Mouse (Mus musculus) monocyte, adult 2 months (primary cell): ENCODE measurements at regions not wholly inside any gene's neighbourhood (a gene's known extent, or its start where the extent isn't known, plus 50 kb on each side); places are given as distances from the start of the nearest gene placed in this dataset.

ENCODE experiments used
- DNase-seq, 2 experiments: peaks; one replicate each; pipeline ENCODE4 v3.0.0; 2022; ENCODE audit warnings: low spot score in 2 of 2, low read depth in 1 of 2

DNA sequence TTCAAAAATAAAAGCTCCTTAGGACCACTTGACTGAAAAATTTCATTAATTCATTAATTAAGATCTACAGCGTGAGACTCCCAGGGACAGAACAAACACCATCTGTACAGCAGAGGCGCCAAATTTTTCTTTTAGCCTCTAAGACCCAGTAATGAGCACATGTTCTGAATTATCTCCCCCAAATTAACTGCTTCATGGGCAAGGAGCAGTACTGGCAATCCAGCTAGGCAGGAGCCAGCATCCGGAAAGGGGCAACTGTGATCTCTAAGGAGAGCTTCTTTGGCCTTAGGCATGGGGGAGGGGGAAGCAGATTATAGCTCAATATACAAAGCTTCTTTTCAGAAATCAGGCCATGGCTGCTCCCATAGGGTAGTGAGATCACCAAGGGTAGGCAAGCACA is 278.2 kb upstream of the Castor2 start:
- DNase-seq, result no peak

- no peak for DNase-seq
Observed at GRCm38 (mm10) chr5:133815462-133815861, 284.0 kb upstream of the Castor2 start.

GRCm38 (mm10) chr5:133814436-133814835 is 285.1 kb upstream of the Castor2 start:
- DNase-seq, result no peak

DNA sequence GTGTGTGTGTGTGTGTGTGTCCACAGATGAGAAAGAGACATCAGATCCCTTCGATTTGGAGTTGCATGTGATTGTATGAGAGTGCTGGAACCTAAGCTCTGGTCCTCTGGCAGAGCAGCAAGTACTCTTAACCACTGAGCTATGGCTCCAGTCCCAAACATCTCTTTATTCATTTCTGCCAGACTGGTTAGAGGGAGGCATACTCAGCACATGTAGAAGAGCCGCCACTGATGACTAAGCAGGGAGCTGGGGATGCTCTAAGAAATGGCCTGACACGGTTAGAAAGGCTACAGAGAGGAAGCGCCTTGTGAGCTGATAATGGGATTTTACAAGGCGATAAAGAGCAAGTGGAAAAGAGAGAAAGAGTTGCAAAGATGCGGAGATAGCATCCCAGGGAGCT is 287.3 kb upstream of the Castor2 start:
- DNase-seq, result no peak

- DNase-seq, result no peak
Observed at GRCm38 (mm10) chr5:133806891-133807290, 292.6 kb upstream of the Castor2 start.

DNA sequence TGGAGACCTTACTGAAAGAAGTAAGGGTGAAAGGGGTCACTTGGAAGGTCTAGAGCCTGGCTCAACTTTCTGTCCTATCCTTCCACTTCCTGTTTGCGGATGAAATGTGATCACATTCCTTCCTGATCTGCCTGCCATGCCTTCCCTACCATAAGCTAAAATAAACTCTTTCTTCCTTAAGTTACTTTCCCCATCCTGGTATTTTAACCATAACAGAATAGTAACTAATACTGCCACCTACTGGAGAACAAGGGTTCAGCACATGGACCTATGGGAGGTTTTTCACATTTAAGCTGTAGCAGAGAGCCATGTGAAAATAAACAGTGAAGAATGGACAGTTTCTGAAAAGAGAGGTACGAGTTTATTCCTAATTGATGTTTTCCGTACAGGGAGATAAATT is 297.5 kb upstream of the Castor2 start:
- no peak for DNase-seq

DNA sequence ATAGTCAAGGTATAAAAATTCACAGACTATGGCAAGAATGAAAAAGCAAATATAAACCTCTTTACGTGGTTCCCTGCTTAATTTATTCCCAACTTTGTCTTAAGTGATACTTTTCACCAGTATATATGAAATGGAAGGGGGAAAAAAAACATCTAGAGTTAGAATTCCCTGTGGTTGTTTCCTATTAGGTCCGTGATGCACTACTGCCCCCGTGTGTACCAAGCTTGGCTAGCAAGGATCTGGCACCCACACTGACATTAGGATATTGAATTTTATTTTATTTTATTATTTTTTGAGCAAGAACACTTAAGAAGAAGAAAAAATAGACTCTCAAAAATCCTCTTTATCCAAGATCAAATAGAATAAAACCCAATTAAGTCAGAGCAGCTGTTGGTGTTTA is 303.9 kb upstream of the Castor2 start:
- DNase-seq, result no peak

GRCm38 (mm10) chr5:133790726-133791125 is 308.8 kb upstream of the Castor2 start:
- no peak for DNase-seq

GRCm38 (mm10) chr5:133788006-133788405 is 311.5 kb upstream of the Castor2 start:
- DNase-seq, result no peak

DNA sequence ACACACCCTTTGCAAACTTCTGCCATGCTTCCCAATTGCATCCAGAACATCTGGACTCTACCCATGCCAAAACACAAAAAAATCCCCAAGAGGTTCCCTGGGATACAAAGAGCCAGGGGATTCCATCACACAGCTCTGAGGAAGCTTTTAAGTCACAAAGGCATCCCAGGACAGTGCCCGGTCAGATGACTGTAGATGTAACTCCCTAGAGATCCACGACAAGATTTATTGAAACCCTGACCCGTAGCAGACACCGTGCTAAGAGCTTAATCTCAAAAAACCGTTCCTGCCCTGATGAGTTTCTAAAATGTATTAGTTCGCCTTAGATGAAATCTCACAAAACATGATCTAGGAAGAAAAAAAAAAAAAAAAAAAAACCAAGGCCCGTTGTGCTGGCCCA is 312.0 kb upstream of the Castor2 start:
- DNase-seq, result no peak

DNA sequence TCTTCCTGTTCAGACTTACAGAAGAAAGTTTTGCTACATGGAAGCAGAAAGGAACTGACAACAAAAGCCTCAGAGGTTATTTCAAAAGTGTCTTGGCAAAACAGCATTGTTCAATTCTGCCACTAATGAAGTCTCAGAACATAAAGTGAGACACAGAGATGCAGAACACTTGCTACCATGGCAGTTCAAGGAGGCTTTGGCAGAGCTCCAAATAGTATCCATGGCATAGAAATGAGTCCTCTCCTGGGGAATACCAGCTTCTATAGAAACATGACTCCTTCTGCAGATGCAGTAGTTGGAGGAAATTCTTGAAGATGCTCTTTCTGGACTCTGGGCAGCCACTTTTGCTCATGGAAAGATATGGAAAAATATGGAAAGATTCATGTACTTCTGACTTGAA is 322.9 kb upstream of the Castor2 start:
- DNase-seq, result no peak

DNA sequence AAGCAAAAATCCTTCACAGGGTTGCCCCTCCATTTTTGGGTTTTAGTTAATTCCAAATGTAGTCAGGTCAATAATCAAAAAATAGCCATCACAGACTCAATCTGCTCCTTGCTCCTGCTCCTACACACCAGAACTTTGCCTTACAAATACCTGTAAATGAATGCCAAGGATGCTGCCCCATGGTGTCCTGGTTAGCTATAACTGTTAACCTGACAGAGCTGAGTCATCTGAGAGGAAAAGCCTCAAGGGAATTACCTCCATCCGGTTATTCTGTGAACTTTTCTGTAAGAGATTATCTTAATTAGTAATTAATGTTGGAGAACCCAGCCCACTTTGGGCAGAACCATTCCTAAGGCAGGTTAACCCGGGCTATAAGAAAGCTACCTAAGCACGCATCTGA is 325.4 kb upstream of the Castor2 start:
- no peak for DNase-seq

DNA sequence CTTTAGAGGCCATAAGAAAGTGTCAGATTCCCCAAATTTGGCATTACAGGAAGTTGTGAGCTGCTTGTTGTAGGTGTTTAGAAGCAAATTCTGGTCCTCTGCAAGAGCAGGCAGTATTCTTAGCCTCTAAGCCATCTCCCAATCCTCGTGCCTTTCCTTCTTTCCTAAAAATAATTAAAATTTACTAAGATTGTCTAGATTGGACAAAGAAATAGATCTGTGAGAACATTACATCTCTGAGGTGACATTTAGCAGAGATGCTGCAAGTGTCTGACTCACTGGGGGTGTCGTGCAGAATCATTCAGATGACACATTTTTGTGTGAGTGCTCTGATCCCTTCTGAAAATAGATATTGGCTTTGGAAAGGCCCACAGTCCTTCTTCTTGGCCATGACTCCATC is 330.7 kb upstream of the Castor2 start:
- no peak for DNase-seq

DNA sequence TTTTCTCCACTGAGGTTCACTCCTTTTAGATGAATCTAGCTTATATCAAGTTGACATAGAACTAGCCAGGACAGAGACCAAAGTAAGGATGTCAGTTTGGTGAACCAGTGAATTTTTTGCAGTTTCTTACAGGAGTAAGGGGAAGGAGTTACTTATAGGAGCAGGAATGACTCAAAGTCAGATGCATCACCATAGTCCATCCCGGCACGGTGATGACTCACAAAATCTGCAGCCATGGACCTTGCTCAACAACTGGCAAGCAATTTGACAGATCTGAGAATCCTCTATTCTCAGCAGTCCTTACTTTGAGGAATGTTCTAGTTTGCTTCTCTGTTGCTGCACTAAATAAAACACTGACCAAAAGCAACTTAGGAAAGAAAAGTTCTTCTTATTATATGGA is 341.7 kb upstream of the Castor2 start:
- DNase-seq, result no peak

DNA sequence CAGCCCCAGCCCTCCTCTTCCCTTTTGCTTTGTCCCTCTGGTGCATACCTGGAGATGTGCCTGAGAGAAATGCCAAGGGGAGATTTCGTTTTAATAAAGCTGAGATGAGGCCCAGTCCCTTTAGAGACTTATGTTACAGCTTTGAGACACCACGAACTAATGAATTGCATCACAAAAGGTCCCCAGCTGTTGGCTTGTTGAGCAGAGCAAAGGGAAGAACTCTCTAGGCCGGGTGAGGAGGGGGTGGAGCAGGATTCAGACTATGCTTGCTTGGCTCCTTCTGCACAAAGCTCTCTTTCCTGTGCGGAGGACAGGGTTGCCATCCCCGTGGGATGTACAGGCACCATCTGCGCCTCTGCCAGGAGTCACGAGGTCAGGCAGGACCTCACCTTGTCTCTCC is 345.3 kb upstream of the Castor2 start:
- no peak for DNase-seq

- no peak for DNase-seq
Observed at GRCm38 (mm10) chr5:133753461-133754160, 345.9 kb upstream of the Castor2 start.

- no peak for DNase-seq
Observed at GRCm38 (mm10) chr5:133746960-133747359, 352.6 kb upstream of the Castor2 start.

DNA sequence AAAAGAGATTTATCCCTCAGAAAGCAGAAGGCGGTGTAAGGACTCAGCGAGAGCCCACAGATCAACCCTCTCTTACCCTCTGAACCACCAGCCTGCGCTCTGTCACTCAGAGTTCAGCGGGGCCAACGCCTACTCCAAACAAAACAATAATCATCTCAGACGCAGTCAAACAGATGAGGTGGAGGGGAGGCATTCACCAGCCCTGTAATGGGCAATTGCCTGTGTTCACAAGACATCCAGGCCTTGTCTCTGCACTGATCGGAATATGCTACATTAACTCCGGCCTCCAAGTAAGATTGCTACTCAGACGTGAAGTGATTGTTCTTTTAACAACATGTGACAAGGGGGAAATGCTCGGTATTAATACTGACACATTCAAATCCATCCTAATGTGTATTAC is 353.1 kb upstream of the Castor2 start:
- DNase-seq, result no peak

DNA sequence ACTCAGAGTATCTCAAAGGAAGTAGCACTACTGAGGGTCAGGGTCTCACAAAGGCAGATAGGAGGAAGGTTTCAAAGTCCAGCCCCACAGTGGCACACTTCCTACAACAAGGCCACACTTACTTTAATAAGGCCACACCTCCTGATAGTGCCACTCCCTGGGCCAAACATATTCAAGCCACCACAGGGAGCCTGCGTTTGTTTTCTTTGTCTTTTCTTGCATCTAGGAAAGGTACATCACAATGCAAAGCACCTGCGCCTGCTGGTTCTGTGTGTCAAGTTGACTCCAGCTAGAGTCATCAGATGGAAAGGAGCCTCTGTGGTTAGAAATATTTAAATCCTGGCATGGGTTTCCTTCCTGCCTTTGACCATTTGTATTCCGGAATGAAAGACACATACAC is 355.4 kb upstream of the Castor2 start:
- DNase-seq, result no peak

DNA sequence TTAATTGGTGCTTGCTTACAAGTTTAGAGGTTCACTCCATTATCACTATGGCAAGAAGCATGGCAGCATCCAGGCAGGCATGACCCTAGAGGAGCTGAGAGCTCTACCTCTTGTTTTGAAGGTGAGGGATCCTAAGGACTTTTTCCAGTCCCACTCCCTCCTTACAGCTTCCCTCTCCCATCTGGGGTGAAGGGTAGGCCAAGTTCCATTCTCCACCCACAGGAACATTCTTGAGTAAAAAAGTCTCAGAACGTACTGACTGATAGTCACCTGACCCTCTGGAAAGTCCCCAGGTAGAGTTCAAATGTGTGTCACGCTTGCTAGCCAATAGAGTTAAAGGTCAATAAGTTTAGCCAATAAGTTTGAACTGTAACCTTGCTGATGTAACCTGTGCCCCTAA is 355.9 kb upstream of the Castor2 start:
- DNase-seq, result no peak

- no peak for DNase-seq
Observed at GRCm38 (mm10) chr5:133731871-133732270, 367.6 kb upstream of the Castor2 start.

GRCm38 (mm10) chr5:133718187-133719078 is 381.1 kb upstream of the Castor2 start:
- no peak for DNase-seq

GRCm38 (mm10) chr5:133715830-133716229 is 383.7 kb upstream of the Castor2 start:
- no peak for DNase-seq
